Mouse (Mus musculus): ENCODE results near the gene Tmem217. TPM values are rescaled to one million over a fixed set of nuclear protein-coding genes. Genes with fewer than 3 reads are reported as not detected.
"Not testable (repeated sequence)": the region's sequence is repeated elsewhere in the genome, so short reads cannot be mapped to it uniquely, and the experiment has no call there.

Tmem217 gene
- polyA plus RNA-seq, 1 experiment, result not detected

DNA sequence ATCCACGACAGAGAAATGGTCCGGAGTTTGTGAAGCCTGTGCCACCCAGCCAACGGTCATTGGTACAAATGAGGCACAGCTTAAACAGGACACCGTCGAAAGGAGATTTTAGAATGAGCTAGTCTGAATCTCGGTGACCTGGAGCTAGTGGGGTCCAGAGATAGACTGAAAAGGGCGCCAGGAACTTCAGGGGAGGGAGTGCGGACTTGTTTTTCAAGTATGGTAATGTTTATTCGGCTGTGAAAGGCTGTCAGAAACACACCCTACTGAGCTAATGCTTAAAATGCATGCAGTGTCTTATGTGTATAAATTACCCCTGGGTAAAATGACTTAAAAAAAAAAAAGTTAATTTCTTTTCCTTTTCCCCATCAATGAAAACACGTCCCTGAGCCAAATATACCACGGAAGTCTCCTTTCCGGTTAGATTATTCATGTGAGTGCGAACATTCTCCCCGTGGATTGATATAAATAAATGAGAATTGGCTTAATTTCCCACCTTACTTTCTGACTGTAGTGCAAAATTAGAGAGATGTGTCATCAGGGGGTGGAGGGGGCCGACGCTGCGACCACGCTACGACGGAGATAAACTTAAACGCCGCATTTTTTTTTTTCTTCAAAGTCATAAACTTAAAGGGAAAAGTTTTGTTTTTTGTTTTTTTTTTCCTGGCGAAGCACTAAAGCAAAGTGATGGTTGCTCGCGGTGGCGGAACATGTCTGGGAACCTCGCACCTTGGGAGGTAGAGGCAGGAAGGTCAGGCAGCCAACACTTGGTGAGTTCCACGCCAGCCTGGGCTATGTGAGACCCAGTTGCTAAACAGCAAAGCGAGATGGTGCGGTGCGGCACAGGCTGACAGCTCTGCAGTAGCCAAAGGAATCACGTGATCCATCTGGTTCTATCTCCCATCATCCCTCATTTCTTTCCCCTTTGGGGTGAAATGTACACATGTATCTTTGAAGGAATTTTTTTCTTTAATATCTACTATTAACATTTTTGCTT lies 49.2 kb downstream of the Tmem217 start:
- no peak overlapping the region for H3K4me3 ChIP-seq (ENCODE audit: insufficient read depth, poor library complexity, severe bottlenecking)
- TF ChIP-seq USF1 (IDR thresholded peaks at IDR 0.05; ENCODE audit: low read depth), result peak; percentile 33
- TF ChIP-seq CEBPB (IDR thresholded peaks at IDR 0.05; ENCODE audit: low read depth), result no peak
- no peak overlapping the region for H3ac ChIP-seq (ENCODE audit: control insufficient read depth, insufficient read length, low read depth)
- no peaks in the 10 kb centered on the region for H3K79me3 ChIP-seq (ENCODE audit: low read depth)
- no peaks in the 10 kb centered on the region for H3K27me3 ChIP-seq (ENCODE audit: control insufficient read depth, insufficient read depth, insufficient read length)
- no peaks in the 10 kb centered on the region for H3K36me3 ChIP-seq (ENCODE audit: control insufficient read depth, insufficient read depth)
- no peaks in the 10 kb centered on the region for H3K79me2 ChIP-seq (ENCODE audit: control insufficient read depth, insufficient read depth)

DNA sequence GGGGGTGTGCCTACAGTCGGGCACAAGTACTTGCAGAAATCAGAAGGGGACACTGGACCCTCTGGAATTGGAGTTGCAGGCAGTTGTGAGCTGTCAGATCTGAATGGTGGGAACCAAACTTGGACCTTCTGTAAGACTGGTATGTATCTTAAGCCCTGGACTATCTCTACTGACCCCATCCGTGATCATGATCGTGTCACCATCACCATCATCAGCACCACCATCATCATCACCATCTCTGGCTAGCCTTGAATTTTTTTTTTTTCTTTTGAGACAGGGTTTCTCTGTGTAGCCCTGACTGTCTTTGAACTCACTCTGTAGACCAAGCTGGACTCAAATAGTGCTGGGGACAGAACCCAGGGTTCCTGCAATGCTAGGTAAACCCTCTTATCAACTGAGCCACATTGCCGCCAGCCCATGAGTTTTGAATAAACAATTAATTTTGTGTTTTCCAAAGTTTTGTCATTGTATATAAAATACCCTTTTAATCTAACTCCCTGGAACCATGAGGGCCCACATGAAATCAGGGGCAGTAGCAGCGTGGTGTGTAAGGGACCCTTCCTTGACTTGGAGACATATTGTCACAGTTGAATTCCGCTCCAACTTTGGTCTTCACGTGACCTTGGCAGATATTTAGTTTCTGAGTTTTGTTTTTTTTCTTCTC lies 50.0 kb downstream of the Tmem217 start:
- Histone ChIP-seq H3K36me3 (ENCODE audit: control insufficient read depth, insufficient read depth) (no peaks in the 10 kb centered on the region), H3K79me2 (ENCODE audit: control insufficient read depth, insufficient read depth) (no peaks in the 10 kb centered on the region), H3K4me3 (ENCODE audit: insufficient read depth, poor library complexity, severe bottlenecking) (no peak overlapping the region), H3K79me3 (ENCODE audit: low read depth) (no peaks in the 10 kb centered on the region), H3ac (ENCODE audit: control insufficient read depth, insufficient read length, low read depth) (no peak overlapping the region), H3K27me3 (ENCODE audit: control insufficient read depth, insufficient read depth, insufficient read length) (no peaks in the 10 kb centered on the region)
- TF ChIP-seq CEBPB (IDR thresholded peaks at IDR 0.05; ENCODE audit: low read depth), result no peak
- TF ChIP-seq FOSL1 (IDR thresholded peaks at IDR 0.05; ENCODE audit: insufficient read depth, low read length, poor library complexity, severe bottlenecking), result no peak
- peak; percentile 12 for TF ChIP-seq USF1 (IDR thresholded peaks at IDR 0.05; ENCODE audit: low read depth)
- no peak for TF ChIP-seq MYOG (IDR thresholded peaks at IDR 0.05; ENCODE audit: control insufficient read depth, extremely low read depth, insufficient read length)
- TF ChIP-seq MAX (IDR thresholded peaks at IDR 0.05), result no peak

DNA sequence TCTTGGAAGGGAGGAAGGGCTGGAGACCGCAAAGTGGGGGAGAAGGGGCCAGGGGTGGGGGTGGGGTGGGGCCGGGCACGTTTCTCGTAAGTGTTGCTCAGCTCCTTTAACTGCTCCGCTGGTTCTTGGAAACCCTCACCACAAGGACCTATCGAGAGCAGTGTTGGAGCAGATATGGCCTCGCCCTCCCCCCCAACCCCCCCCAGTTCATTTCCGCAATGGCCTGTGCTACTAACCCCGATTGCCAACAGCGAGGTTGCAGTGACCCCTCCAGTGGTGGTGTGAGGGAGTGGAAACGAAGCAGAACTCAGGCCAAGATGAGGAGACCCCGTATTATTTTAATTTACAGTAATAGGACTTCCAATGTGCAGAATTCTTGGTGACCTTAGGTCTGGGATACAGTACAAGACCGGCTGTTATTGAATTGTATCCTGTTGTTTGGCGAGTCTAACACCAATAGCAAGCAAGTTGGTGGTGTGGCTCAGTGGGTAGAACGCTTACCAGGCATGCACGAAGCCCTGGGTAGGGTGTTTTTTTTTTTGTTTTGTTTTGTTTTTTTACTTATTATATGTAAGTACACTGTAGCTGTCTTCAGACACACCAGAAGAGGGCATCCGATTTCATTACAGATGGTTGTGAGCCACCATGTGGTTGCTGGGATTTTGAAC lies 51.2 kb downstream of the Tmem217 start:
- H3K27me3 ChIP-seq (ENCODE audit: control insufficient read depth, insufficient read depth, insufficient read length), result no peaks in the 10 kb centered on the region
- no peaks in the 10 kb centered on the region for H3K79me3 ChIP-seq (ENCODE audit: low read depth)
- no peaks in the 10 kb centered on the region for H3K36me3 ChIP-seq (ENCODE audit: control insufficient read depth, insufficient read depth)
- no peaks in the 10 kb centered on the region for H3K79me2 ChIP-seq (ENCODE audit: control insufficient read depth, insufficient read depth)
- TF ChIP-seq MYOD1 (IDR thresholded peaks at IDR 0.05; ENCODE audit: control insufficient read depth, insufficient read length, low read depth) (no peak), CTCF (IDR thresholded peaks at IDR 0.05; ENCODE audit: control insufficient read depth, insufficient read depth, insufficient read length) (no peak), CEBPB (IDR thresholded peaks at IDR 0.05; ENCODE audit: low read depth) (no peak), FOSL1 (IDR thresholded peaks at IDR 0.05; ENCODE audit: insufficient read depth, low read length, poor library complexity, severe bottlenecking) (no peak), MAX (IDR thresholded peaks at IDR 0.05) (no peak), MYOG (IDR thresholded peaks at IDR 0.05; ENCODE audit: control insufficient read depth, extremely low read depth, insufficient read length) (no peak), USF1 (IDR thresholded peaks at IDR 0.05; ENCODE audit: low read depth) (no peak)
- H3ac ChIP-seq (ENCODE audit: control insufficient read depth, insufficient read length, low read depth), result no peak overlapping the region
- H3K4me3 ChIP-seq (ENCODE audit: insufficient read depth, poor library complexity, severe bottlenecking), result no peak overlapping the region

- H3K27me3 ChIP-seq (ENCODE audit: control insufficient read depth, insufficient read depth, insufficient read length), result no peaks in the 10 kb centered on the region
- no peak for TF ChIP-seq MYOD1 (IDR thresholded peaks at IDR 0.05; ENCODE audit: control insufficient read depth, insufficient read length, low read depth)
- no peak for TF ChIP-seq USF1 (IDR thresholded peaks at IDR 0.05; ENCODE audit: low read depth)
- TF ChIP-seq CEBPB (IDR thresholded peaks at IDR 0.05; ENCODE audit: low read depth), result no peak
- no peak for TF ChIP-seq MYOG (IDR thresholded peaks at IDR 0.05; ENCODE audit: control insufficient read depth, extremely low read depth, insufficient read length)
- TF ChIP-seq CTCF (IDR thresholded peaks at IDR 0.05; ENCODE audit: control insufficient read depth, insufficient read depth, insufficient read length), result no peak
- TF ChIP-seq FOSL1 (IDR thresholded peaks at IDR 0.05; ENCODE audit: insufficient read depth, low read length, poor library complexity, severe bottlenecking), result no peak
- TF ChIP-seq MAX (IDR thresholded peaks at IDR 0.05), result no peak
- no peaks in the 10 kb centered on the region for H3K36me3 ChIP-seq (ENCODE audit: control insufficient read depth, insufficient read depth)
- H3ac ChIP-seq (ENCODE audit: control insufficient read depth, insufficient read length, low read depth), result no peak overlapping the region
- no peaks in the 10 kb centered on the region for H3K79me2 ChIP-seq (ENCODE audit: control insufficient read depth, insufficient read depth)
- no peak overlapping the region for H3K4me3 ChIP-seq (ENCODE audit: insufficient read depth, poor library complexity, severe bottlenecking)
- no peaks in the 10 kb centered on the region for H3K79me3 ChIP-seq (ENCODE audit: low read depth)
Observed at GRCm38 (mm10) chr17:29500243-29500740, 51.9 kb downstream of the Tmem217 start.

- no peak overlapping the region for H3ac ChIP-seq (ENCODE audit: control insufficient read depth, insufficient read length, low read depth)
- no peaks in the 10 kb centered on the region for H3K27me3 ChIP-seq (ENCODE audit: control insufficient read depth, insufficient read depth, insufficient read length)
- H3K79me2 ChIP-seq (ENCODE audit: control insufficient read depth, insufficient read depth), result no peaks in the 10 kb centered on the region
- H3K79me3 ChIP-seq (ENCODE audit: low read depth), result no peaks in the 10 kb centered on the region
- H3K4me3 ChIP-seq (ENCODE audit: insufficient read depth, poor library complexity, severe bottlenecking), result no peak overlapping the region
- TF ChIP-seq MYOD1 (IDR thresholded peaks at IDR 0.05; ENCODE audit: control insufficient read depth, insufficient read length, low read depth), result no peak
- no peak for TF ChIP-seq FOSL1 (IDR thresholded peaks at IDR 0.05; ENCODE audit: insufficient read depth, low read length, poor library complexity, severe bottlenecking)
- TF ChIP-seq USF1 (IDR thresholded peaks at IDR 0.05; ENCODE audit: low read depth), result no peak
- TF ChIP-seq CTCF (IDR thresholded peaks at IDR 0.05; ENCODE audit: control insufficient read depth, insufficient read depth, insufficient read length), result no peak
- TF ChIP-seq MYOG (IDR thresholded peaks at IDR 0.05; ENCODE audit: control insufficient read depth, extremely low read depth, insufficient read length), result no peak
- no peak for TF ChIP-seq CEBPB (IDR thresholded peaks at IDR 0.05; ENCODE audit: low read depth)
- TF ChIP-seq MAX (IDR thresholded peaks at IDR 0.05), result no peak
- H3K36me3 ChIP-seq (ENCODE audit: control insufficient read depth, insufficient read depth), result peaks cover under 1% of the 10 kb centered on the region
Observed at GRCm38 (mm10) chr17:29499511-29499910, 52.7 kb downstream of the Tmem217 start.

- not testable (repeated sequence) for H3K27me3 ChIP-seq (ENCODE audit: control insufficient read depth, insufficient read depth, insufficient read length); H3K4me3 ChIP-seq (ENCODE audit: insufficient read depth, poor library complexity, severe bottlenecking); H3ac ChIP-seq (ENCODE audit: control insufficient read depth, insufficient read length, low read depth); H3K36me3 ChIP-seq (ENCODE audit: control insufficient read depth, insufficient read depth); H3K79me3 ChIP-seq (ENCODE audit: low read depth); H3K79me2 ChIP-seq (ENCODE audit: control insufficient read depth, insufficient read depth)
Observed at GRCm38 (mm10) chr17:29498952-29499351, 53.2 kb downstream of the Tmem217 start.
